Mouse (Mus musculus) limb, embryonic 10.5 days (tissue): Measurements from ENCODE around the gene Carf. TPM values are rescaled to one million over a fixed set of nuclear protein-coding genes. Genes with fewer than 3 reads are reported as not detected.
A peak's percentile ranks its signal among the peaks of the same experiment; 100 is the strongest.
"Not testable (repeated sequence)": the region's sequence is repeated elsewhere in the genome, so short reads cannot be mapped to it uniquely, and the experiment has no call there.

Experiments used
- DNase-seq: peaks from one replicate; pipeline ENCODE4 v3.0.0-alpha.2; 2017; ENCODE audit warnings: low spot score
- H3K27ac ChIP-seq: fragments of 300-500 bp; sonication (generic); 2 replicates; pipeline ENCODE4 v1.5.1; 2016; ENCODE audit warnings: mild to moderate bottlenecking
- H3K27me3 ChIP-seq: fragments of 300-500 bp; sonication (generic); 2 replicates; pipeline ENCODE4 v1.6.1; 2016; ENCODE audit warnings: low read depth, mild to moderate bottlenecking; ENCODE audit not compliant: poor library complexity, severe bottlenecking
- H3K36me3 ChIP-seq: fragments of 300-500 bp; sonication (generic); 2 replicates; pipeline ENCODE4 v1.6.1; 2016; ENCODE audit warnings: mild to moderate bottlenecking, moderate library complexity
- H3K4me1 ChIP-seq: fragments of 300-500 bp; sonication (generic); 2 replicates; pipeline ENCODE4 v1.6.1; 2016
- H3K4me3 ChIP-seq: fragments of 300-500 bp; sonication (generic); 2 replicates; pipeline ENCODE4 v1.5.1; 2016; ENCODE audit warnings: mild to moderate bottlenecking, moderate library complexity
- H3K9me3 ChIP-seq: fragments of 300-500 bp; sonication (generic); replicated peaks from 2 replicates; pipeline ENCODE4 v1.6.1; 2016; ENCODE audit warnings: mild to moderate bottlenecking
- WGBS: fragments of 180-500 bp; shearing (Covaris S2); methylation state at CpG from one replicate; pipeline ENCODE4 v1.1.7; 2016; 5-methylcytosine and 5-hydroxymethylcytosine counted together
- polyA plus RNA-seq: library from polyadenylated mRNA; unstranded; fragments of >200 nt; fragmentation: Nextera tagmentation; extraction: Ambion mirVana; gene quantifications from 2 replicates; pipeline ENCODE4 v1.2.1, GENCODE M21; 2016

Gene Carf
- polyA plus RNA-seq, 1 experiment from 2014 or later = 6.3 TPM

DNA sequence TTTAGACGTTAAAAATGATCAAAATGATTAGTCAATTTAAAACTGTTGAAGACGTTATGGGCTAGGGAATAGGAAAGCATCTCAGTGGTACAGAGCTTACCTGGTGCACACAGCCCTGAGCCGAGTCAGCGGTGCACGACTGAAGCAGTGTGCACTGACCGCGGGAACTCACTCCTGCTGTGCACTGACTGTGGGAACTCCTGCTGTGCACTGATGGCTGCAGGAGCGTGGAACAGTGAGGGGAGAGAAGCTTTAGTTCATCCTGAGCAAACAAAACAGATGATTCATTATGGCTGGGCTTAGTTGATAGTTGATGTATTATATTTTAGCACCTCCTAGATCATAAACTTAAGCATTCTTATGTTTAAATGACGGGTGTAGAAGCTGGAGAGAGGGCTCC lies 39.3 kb downstream of the Carf start:
- no peak overlapping the region for H3K27ac ChIP-seq
- DNase-seq = no peak
- 60% methylated on average over 9 of the region's 9 CpGs for WGBS
- H3K9me3 ChIP-seq = no peaks in the 10 kb centered on the region
- H3K27me3 ChIP-seq = no peaks in the 10 kb centered on the region
- H3K4me1 ChIP-seq = no peaks in the 10 kb centered on the region
- H3K4me3 ChIP-seq = no peak overlapping the region
- peaks cover 9% of the 10 kb centered on the region; the same call in 1 of the 2 replicates for H3K36me3 ChIP-seq

DNA sequence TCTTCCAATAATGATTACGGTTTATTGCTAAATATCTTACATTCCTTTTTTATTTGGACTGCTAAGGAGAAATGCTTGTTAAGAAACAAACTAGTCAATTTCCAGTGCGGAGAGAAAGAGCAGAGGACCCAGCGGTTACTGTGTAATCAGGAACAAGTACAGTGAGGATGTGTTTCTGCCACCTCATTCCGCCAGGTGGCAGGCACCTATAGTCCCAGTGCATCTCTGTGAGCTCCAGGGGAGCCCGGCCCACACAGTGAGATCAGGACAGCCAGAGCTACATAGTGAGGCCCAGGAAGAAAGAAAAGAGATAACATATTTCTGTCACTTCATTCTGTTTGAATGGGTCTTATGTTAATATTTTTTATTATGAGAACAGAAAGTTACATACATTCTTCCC lies 54.7 kb downstream of the Carf start:
- WGBS = 68% methylated on average over 5 of the region's 5 CpGs
- DNase-seq = no peak

DNA sequence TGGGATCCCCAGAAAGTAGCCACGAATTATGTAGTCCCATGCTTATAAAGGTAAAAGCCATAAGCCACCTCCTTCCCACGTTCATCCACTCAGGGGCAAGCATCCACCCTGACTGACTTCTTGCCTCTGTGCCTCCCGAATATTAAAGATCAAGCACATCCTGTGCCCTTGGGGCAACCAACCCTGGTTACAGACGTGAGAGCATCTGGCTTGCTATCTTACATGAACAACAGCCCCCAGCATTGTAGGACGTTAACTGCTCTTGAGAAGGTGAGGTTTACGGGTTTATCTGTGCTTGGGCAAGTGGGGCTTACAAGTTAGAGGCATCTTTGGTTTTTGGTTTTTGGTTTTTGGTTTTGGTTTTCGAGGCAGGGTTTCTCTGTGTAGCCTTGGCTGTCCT lies 58.6 kb downstream of the Carf start:
- no peak for DNase-seq
- no peaks in the 10 kb centered on the region for H3K9me3 ChIP-seq
- WGBS = 84% methylated on average over 7 of the region's 7 CpGs
- H3K4me1 ChIP-seq = peaks cover 6% of the 10 kb centered on the region
- no peak overlapping the region for H3K27ac ChIP-seq
- no peaks in the 10 kb centered on the region for H3K36me3 ChIP-seq
- no peak overlapping the region for H3K4me3 ChIP-seq
- H3K27me3 ChIP-seq = no peaks in the 10 kb centered on the region

More for the DNA sequence above, 54.7 kb downstream of the Carf start:
- no peaks in the 10 kb centered on the region for H3K36me3 ChIP-seq
- no peaks in the 10 kb centered on the region for H3K4me1 ChIP-seq
- H3K9me3 ChIP-seq = no peaks in the 10 kb centered on the region
- H3K27me3 ChIP-seq = no peaks in the 10 kb centered on the region
- no peak overlapping the region for H3K4me3 ChIP-seq
- no peak overlapping the region for H3K27ac ChIP-seq

DNA sequence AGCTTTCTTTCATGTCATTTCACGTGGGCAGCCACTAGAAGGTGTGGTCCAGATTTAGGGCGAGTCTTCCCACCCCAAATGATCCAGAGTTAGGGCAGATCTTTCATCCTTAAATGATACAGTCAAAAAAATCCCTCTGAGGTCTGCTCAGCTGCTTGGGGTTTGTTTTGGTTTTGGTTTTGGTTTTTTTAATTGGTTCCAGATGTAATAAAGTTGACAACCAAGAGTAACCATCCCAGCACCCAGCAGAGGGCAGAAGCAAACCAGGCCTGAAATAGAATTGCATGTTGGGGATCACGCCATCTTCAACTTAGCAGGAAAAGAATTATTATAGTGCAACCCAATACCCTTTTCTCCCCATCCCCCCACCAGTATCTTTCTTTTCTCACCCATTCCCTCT lies 60.4 kb downstream of the Carf start:
- H3K27me3 ChIP-seq = no peaks in the 10 kb centered on the region
- H3K4me3 ChIP-seq = no peak overlapping the region
- peaks cover 6% of the 10 kb centered on the region for H3K4me1 ChIP-seq
- peak overlapping the region; percentile 14; the same call in 1 of the 2 replicates for H3K27ac ChIP-seq
- H3K36me3 ChIP-seq = no peaks in the 10 kb centered on the region
- WGBS = 54% methylated on average over 3 of the region's 3 CpGs
- peak; percentile 56 for DNase-seq
- no peaks in the 10 kb centered on the region for H3K9me3 ChIP-seq

DNA sequence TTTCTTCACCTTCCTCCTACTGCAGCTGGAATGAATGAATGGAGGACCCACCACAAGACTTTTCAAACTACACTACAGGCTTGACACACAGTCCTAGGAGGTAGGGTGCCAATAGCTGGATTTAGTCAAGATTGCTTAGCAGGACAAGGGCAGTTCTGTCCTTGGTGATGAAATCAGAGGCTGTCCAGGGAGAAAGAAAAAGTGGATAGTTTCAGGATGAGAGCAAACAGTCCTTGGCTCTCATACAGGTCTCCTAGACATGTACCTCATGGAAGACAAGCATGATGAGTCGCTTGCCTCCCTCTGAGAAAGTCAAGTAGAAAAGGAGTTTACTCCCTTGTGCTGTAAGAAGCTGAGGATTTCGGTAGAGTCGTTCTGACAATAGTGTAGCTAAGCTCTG lies 65.6 kb downstream of the Carf start:
- H3K4me1 ChIP-seq = no peaks in the 10 kb centered on the region
- no peak overlapping the region for H3K27ac ChIP-seq
- 93% methylated on average over 3 of the region's 3 CpGs for WGBS
- H3K9me3 ChIP-seq = no peaks in the 10 kb centered on the region
- no peaks in the 10 kb centered on the region for H3K36me3 ChIP-seq
- H3K27me3 ChIP-seq = no peaks in the 10 kb centered on the region
- no peak overlapping the region for H3K4me3 ChIP-seq
- no peak for DNase-seq

DNA sequence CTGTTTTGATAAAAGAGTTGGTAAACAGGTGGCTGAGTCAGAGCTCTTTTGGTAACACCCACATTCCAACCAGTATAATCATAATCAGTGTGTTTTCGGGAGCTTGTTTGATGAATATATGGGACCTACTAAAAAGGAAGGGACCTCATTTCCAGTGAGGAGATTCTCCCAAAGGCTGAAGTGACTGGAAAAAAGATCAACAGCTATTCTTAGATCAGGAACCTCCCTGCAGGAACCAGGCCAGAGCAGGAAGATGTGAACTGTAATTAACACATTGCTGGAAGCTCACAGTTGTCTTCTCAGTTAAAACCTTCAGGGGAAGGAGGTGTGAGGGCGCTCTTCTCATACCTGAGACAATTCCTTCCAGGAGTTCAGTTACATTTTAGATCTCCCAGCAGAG lies 71.6 kb downstream of the Carf start:
- WGBS = 79% methylated on average over 2 of the region's 2 CpGs

DNA sequence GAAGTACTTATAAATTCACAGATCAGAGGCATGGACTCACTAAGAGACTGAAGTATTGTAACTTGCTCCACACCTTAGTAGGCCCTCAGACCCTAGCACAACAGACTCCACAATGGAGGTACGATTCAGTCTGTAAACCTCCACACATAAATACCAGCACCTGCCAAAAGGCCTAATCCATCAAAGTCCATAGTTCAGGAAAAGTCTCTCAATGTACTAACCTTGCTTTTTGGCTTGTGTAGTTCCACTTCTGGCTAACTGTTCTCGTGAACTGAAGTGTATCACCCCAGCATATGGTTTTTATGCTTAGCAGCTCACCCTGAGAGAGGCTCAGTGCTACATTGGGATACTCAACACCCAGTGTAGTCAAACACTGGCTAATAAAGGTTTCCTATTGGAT lies 72.2 kb downstream of the Carf start:
- Histone ChIP-seq H3K9me3 (no peaks in the 10 kb centered on the region), H3K4me3 (no peak overlapping the region), H3K4me1 (no peaks in the 10 kb centered on the region), H3K27me3 (no peaks in the 10 kb centered on the region), H3K27ac (no peak overlapping the region), H3K36me3 (no peaks in the 10 kb centered on the region)
- WGBS = 68% methylated on average over 2 of the region's 2 CpGs
- DNase-seq = no peak

More for the DNA sequence above, 71.6 kb downstream of the Carf start:
- Histone ChIP-seq H3K4me3 (no peak overlapping the region), H3K9me3 (no peaks in the 10 kb centered on the region), H3K36me3 (no peaks in the 10 kb centered on the region), H3K27ac (no peak overlapping the region), H3K27me3 (no peaks in the 10 kb centered on the region), H3K4me1 (no peaks in the 10 kb centered on the region)
- no peak for DNase-seq

DNA sequence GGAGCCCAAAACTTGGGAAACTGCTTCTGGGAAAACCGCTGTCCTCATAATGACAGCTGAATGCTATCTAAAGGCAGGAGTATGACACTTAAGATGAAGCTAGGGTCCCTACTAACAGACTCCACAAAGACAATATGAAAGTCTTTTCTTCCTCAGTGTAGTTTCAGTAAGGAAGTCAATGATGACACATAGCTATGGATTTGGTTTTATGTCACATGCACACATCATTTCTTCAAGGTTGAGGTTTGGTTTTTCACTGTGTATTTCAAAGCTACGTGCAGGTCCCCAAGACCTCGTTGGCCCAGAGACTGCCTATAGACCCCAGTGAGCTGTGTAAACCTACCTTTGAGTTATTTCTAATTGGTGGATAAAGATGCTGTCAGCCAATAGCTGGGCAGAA lies 75.1 kb downstream of the Carf start:
- DNase-seq = no peak
- WGBS = 87% methylated on average over 3 of the region's 3 CpGs
- no peak overlapping the region for H3K27ac ChIP-seq
- no peak overlapping the region for H3K4me3 ChIP-seq
- H3K27me3 ChIP-seq = no peaks in the 10 kb centered on the region
- H3K9me3 ChIP-seq = no peaks in the 10 kb centered on the region
- no peaks in the 10 kb centered on the region for H3K36me3 ChIP-seq
- H3K4me1 ChIP-seq = no peaks in the 10 kb centered on the region

DNA sequence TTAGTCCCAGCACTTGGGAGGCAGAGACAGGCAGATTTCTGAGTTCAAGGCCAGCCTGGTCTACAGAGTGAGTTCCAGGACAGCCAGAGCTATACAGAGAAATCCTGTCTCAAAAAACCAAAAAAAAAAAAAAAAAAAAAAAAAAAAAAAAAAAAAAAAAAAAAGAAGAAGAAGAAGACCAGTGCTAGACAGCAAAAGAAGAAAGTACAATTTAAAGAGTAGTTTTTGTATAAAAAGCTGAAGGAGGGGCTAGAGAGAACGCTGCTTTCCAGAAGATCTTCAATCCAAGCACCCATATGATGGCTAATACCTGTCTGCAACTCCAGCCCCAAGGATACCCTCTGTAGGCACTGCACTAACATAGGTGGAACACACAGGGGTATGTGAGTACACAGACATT lies 79.8 kb downstream of the Carf start:
- H3K36me3 ChIP-seq, H3K4me3 ChIP-seq, H3K27ac ChIP-seq, DNase-seq, H3K9me3 ChIP-seq, H3K27me3 ChIP-seq: not testable (repeated sequence)
- peaks cover 14% of the 10 kb centered on the region for H3K4me1 ChIP-seq
- 86% methylated on average over 1 of the region's 1 CpGs for WGBS

DNA sequence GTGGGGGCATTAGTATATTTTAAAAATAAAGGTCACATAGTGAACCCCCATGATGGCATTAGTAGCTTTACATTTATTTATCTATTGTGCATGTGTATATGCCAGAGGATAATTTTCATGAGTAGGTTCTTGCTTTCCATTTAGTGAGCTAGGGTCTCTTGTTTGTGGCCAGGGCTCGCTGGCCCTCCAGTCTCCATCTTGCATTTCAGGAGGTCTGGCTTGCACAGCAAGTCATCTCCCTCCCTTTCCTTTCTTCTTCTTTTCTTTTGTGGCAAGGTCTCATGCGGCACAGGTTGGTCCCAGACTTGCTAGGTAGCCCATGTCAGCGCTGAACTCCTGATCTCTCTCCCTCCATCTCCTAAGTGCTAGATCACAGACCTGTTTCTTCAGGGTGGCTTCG lies 81.3 kb downstream of the Carf start:
- DNase-seq = peak; percentile 33
- Histone ChIP-seq H3K27ac (peak overlapping the region; percentile 98), H3K9me3 (no peaks in the 10 kb centered on the region), H3K27me3 (no peaks in the 10 kb centered on the region), H3K36me3 (0 out of 2 replicates have a peak, but pooled peaks cover 3% of the 10 kb centered on the region), H3K4me3 (peak overlapping the region; percentile 92), H3K4me1 (peaks cover 14% of the 10 kb centered on the region)
- 29% methylated on average over 4 of the region's 4 CpGs for WGBS

DNA sequence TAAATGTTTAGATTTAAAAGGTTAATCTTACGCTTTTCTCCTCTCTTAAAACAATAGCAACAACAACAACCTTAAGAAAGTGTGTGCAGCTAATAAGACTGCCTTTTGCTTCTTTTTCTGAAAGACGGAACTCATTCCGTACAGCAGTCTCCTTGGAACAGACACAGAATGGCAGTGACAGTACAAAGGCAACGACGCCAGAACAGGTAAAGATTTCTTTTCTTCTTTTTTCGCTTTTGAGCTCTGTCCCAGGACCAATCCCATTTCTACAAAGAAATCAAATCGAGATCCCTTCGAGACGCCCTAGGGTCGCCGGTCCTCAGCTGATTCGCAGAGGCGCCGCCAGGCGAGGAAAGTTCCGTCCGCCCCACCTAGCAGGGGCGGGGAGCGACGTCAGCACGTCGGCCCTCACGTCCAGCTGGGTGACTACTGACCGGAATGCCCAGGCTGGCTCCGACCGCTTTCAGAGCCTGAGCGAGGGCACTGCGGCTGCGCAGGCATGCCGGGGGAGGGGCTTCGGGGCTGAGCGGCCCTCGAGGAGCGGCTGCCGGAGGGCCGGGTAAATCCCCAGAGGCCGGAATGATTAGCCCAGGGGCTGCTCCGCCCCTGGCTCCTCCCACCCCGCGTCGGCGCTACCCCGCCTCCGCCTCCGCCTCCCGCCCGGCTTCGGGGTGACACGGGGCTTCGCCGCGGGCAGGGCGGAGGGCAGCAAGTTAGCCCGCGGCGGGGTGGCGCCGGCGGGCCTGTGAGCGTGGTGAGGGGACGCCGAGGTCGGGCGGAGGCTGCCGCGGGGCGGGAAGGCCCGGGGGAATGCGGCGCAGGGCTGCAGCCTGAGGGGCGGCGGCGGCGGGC lies 82.1 kb downstream of the Carf start, which contains the start of gene Nbeal1:
TSS of gene Nbeal1 (plus strand) at position 668 of the 852 bp plus-strand sequence.
- peaks cover 14% of the 10 kb centered on the region for H3K4me1 ChIP-seq
- peak within 1 kb of the TSS; percentile 92 for H3K4me3 ChIP-seq
- under 1% methylated on average over 74 of the region's 74 CpGs for WGBS
- no peaks in the 10 kb centered on the region for H3K27me3 ChIP-seq
- H3K27ac ChIP-seq = peak within 1 kb of the TSS; percentile 98
- 0 out of 2 replicates have a peak, but pooled peaks cover 6% of the 10 kb centered on the region for H3K36me3 ChIP-seq
- peak; percentile 98 for DNase-seq
- no peaks in the 10 kb centered on the region for H3K9me3 ChIP-seq

DNA sequence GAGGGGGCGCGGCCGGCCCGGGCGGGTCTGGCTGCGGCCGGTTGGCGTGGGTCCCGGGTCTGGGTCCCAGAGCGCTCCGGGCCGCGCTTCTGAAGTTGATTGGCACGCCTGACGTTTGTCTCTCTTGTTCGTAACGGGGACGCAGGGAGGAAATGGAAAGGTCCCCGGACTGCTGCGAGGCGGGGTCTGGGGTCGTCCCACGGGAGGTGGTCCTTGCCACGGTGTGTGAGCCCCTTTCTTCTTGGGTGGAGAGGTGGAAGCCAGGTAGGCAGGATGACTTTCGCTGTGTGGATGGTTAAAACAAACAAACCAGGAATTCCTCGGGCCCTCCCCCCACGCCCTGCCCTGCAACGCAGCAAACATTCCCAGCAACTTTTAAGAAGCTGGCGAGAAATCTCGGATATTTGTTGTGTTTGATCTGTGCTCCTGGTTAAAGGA lies 82.8 kb downstream of the Carf start:
- H3K4me1 ChIP-seq = peaks cover 14% of the 10 kb centered on the region
- H3K4me3 ChIP-seq = peak overlapping the region; percentile 92
- H3K9me3 ChIP-seq = no peaks in the 10 kb centered on the region
- DNase-seq = no peak
- under 1% methylated on average over 30 of the region's 30 CpGs for WGBS
- 0 out of 2 replicates have a peak, but pooled peaks cover 6% of the 10 kb centered on the region for H3K36me3 ChIP-seq
- no peaks in the 10 kb centered on the region for H3K27me3 ChIP-seq
- peak overlapping the region; percentile 98 for H3K27ac ChIP-seq

DNA sequence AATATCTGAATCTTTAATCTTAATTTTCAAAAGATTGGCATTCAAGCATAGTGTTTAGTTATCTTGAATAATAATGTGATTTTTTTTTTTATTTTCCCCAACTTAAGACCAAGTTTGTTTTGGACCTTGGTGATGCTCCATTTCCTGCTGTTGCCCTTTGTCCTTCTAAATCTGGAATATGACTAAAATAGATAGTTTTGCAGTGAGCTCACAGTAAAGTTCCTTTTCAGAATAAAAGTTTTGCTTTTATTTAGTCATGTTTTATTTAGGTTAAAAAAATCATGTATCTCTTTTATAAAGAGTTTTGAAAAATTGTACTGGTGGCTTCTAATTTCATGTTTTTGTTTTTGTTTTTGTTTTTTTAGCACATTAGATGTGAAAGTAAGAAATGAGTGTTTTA lies 90.4 kb downstream of the Carf start:
- H3K27ac ChIP-seq = no peak overlapping the region
- DNase-seq = no peak
- peaks cover 10% of the 10 kb centered on the region; the same call in 1 of the 2 replicates for H3K36me3 ChIP-seq
- no peaks in the 10 kb centered on the region for H3K27me3 ChIP-seq
- H3K4me3 ChIP-seq = no peak overlapping the region
- H3K9me3 ChIP-seq = no peaks in the 10 kb centered on the region
- H3K4me1 ChIP-seq = no peaks in the 10 kb centered on the region
